Mouse (Mus musculus): ENCODE results near the gene Rpap1.

DNA sequence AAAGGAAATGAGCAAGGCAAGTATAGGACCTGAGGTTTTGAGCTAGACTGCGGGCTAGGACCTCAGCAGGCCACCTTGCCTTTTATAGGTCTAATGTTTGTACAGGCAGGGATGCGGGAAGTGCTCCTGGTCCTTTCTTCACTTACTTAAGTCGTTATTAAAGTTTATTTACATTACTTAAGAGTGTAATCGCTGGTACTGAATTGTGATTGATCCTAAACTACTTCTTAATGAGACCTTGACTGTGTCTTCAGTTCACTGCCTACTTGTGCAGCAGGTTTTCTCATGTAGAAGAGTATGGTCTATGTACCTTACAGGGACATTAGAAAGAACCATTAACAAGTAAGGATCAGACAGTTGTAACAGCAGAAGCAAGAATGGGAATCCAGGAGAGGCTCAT is 56.6 kb downstream of the Rpap1 start:
- TF ChIP-seq POLR2A (IDR thresholded peaks at IDR 0.05; ENCODE audit: insufficient read length, low read depth) = no peak
- TF ChIP-seq MYOG (IDR thresholded peaks at IDR 0.05; ENCODE audit: control insufficient read depth in 1 of 3, insufficient read depth in 1 of 3, insufficient read length in 2 of 3, low read depth in 2 of 3) = no peak
- TF ChIP-seq POLR2AphosphoS2 (IDR thresholded peaks at IDR 0.05; ENCODE audit: insufficient read length, low read depth) = no peak
- TF ChIP-seq USF1 (IDR thresholded peaks at IDR 0.05; ENCODE audit: low read depth) = no peak
- no peak for TF ChIP-seq MAX (IDR thresholded peaks at IDR 0.05; ENCODE audit: low read depth)
- no peak for TF ChIP-seq REST (IDR thresholded peaks at IDR 0.05; ENCODE audit: insufficient read depth, insufficient read length)
- TF ChIP-seq TCF12 (IDR thresholded peaks at IDR 0.05; ENCODE audit: insufficient read depth, poor library complexity, severe bottlenecking) = no peak
- no peak for TF ChIP-seq MYOD1 (IDR thresholded peaks at IDR 0.05; ENCODE audit: control insufficient read depth in 1 of 3, insufficient read length in 2 of 3, low read depth in 2 of 3)
- TF ChIP-seq TCF3 (IDR thresholded peaks at IDR 0.05; ENCODE audit: insufficient read length, low read depth) = no peak
- TF ChIP-seq CEBPB (IDR thresholded peaks at IDR 0.05; ENCODE audit: insufficient read depth, poor library complexity, severe bottlenecking) = no peak
- no peak for TF ChIP-seq E2F4 (IDR thresholded peaks at IDR 0.05; ENCODE audit: insufficient read depth)

Measured in myocyte (in vitro differentiated cells).